Mouse (Mus musculus) skeletal muscle tissue, adult 2 months (tissue): ENCODE data around the gene Btk.

Experiments used
- DNase-seq: peaks from one replicate; pipeline ENCODE4 v3.0.0-alpha.2; 2012; ENCODE audit warnings: low read depth, low spot score

Btk gene

GRCm38 (mm10) chrX:134582888-134583669 is at the start of gene Btk:
Btk (minus strand) TSS chrX:134583570.
- no peak for DNase-seq

GRCm38 (mm10) chrX:134632710-134633109 is 49.3 kb upstream of the Btk start:
- DNase-seq: no peak

- no peak for DNase-seq
Measured at GRCm38 (mm10) chrX:134628200-134628599, 44.8 kb upstream of the Btk start.

- no peak for DNase-seq
Measured at GRCm38 (mm10) chrX:134623350-134623749, 40.0 kb upstream of the Btk start.

GRCm38 (mm10) chrX:134621685-134622084 is 38.3 kb upstream of the Btk start:
- DNase-seq: no peak

DNA sequence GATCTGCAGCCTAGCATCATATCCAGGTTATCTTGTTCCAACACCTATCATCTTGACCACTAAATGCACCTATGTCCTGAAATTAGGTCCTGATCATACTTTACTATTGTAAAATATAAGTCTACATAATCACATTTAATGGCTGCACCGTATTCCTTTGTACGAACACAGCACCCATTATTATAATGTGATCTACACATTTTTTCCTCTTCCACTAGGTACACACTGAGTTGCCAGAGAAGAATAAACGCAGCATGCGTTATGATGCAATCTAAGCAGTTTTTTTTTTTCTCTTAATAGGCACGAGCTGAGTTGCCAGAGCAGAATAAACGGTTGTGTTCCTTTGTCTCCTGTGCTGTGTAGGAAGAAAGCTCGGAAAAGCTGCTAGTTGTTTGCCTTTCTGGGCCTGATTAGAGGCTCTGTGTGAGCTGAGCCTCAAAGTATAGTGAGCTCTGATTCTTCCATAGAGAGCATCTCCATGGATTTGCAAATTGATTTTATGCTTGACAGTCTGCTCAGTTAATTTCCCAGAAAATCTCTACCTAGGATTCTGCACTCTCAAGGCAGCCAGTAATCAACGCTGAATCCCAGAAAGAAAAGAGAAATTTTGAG is 37.0 kb upstream of the Btk start:
- DNase-seq: no peak

DNA sequence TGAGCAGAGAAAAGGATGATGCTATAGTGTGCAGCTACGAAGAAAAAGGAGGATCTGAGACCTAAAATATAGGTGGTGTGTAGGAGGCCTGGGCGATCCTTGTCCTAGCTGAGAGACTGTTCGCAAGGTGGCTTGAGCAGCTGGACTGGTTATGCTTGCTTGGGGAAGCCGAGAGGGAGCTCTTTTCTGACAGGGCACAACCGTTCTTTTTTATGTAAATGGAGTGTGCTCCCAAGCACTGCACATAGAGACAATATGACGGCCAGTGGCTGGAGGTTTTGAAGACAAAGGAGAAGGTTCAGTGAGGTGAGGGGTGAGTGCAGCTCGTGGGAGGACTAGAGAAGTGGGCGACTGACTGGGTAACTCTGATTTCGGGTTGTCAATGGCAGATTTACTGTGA is 36.3 kb upstream of the Btk start:
- DNase-seq: no peak

DNA sequence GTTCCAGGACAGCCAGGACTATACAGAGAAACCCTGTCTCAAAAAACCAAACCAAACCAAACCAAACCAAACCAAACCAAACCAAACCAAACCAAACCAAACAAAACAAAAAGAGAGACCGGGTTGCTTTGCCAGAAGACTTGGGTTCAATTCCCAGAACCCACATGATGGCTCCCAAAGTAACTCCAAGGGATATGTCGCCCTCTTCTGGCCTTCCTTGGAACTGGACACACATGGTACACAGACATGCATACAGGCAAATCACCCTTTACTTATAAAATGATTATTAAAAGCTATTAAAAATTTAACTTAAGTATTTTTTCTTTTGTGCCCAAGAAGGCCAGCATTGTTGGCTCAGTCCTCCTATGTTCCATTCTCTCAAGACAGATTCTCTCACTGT is 30.9 kb upstream of the Btk start:
- no peak for DNase-seq

DNA sequence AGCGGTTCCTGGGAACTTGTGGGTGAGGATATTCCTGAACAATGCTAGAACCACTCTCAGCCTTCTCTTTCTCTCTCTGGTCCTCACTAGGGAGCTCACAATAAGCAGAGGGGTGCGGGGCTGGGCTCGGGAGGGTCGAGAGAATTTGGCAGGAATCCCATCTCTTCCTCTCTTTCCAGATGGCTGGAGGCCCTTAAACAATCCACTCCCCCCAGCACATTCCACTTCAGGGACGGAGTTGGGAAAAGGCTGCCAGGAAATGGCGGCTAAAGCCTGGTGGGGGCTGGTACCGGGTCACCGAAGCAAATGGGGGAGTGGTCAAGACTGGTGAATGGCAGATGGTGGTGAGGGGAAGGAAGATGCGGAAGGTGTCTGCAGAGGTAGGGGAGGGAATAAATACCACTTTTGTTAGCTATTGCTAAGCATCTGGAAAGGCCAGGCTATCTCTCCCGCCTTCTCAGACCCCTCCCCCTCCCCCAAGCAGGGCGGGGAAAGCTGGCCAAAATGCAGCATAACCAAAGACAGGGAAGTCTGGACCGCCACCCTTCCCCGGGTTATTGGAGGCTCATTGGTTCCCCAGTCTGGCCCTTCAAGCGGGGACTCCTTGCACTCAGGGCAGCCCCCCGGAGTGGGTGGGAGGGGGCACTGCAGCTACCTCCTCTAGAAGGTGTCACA is 29.1 kb upstream of the Btk start:
- peak; percentile 15 for DNase-seq

- no peak for DNase-seq
Measured at GRCm38 (mm10) chrX:134610984-134611383, 27.6 kb upstream of the Btk start.

GRCm38 (mm10) chrX:134609472-134609871 is 26.1 kb upstream of the Btk start:
- DNase-seq: no peak

GRCm38 (mm10) chrX:134601380-134602120 is 18.2 kb upstream of the Btk start:
- DNase-seq: no peak

- peak; percentile 98 for DNase-seq
Measured at GRCm38 (mm10) chrX:134600659-134601379, 17.4 kb upstream of the Btk start, which contains the start of the genes Gla and Hnrnph2. Gla (minus strand) TSS chrX:134601125. Hnrnph2 (plus strand) TSS chrX:134601179.

- no peak for DNase-seq
Measured at GRCm38 (mm10) chrX:134599922-134600565, 16.7 kb upstream of the Btk start.

DNA sequence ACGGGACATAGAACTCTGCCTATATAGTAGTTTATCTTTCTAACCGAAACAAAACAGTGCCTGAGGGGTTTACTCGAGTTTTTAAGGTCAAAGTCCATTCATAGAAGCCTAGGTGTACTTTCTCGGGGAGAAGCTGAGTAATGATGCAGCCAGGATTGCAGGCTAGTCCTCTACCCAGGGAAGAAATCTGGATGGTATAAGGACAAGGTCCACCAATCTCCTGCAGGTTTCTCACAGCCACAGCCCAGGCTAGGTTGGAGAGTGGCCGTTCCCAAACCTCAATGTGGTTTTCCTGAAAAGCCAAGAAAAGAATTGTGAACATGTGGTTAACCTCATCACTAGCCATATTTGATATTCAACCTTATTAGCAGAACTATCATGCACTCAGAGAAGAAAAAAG is 6.5 kb upstream of the Btk start:
- DNase-seq: no peak

- DNase-seq: no peak
Measured at GRCm38 (mm10) chrX:134588997-134589396, 5.6 kb upstream of the Btk start.

DNA sequence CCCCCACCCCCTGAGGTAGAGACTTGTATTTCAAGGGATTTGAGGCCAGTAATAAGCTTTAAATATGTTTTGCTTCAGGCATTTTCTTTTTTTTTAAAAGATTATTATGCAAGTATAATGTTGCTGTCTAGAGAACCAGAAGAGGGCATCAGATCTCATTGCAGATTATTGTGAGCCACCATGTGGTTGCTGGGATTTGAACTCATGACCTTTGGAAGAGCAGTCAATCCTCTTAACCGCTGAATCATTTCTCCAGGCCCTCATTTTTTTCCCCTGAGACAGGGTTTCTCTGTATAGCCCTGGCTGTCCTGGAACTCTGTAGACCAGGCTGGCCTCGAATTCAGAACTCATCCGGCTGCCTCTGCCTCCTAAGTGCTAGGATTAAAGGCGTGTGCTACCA is 4.9 kb upstream of the Btk start:
- DNase-seq: no peak

- no peak for DNase-seq
Measured at GRCm38 (mm10) chrX:134586447-134586846, 3.1 kb upstream of the Btk start.

- peak; percentile 86 for DNase-seq
Measured at GRCm38 (mm10) chrX:134585103-134586002, 2.0 kb upstream of the Btk start, which contains the start of gene Rpl36a. Rpl36a (plus strand) TSS chrX:134585654.

GRCm38 (mm10) chrX:134582270-134582669 is 1.1 kb downstream of the Btk start:
- no peak for DNase-seq
